Mouse (Mus musculus) heart, postnatal 0 days (tissue): Measurements from ENCODE around the gene Ormdl3. TPM values are rescaled to one million over a fixed set of nuclear protein-coding genes. Genes with fewer than 3 reads are reported as not detected.

Experiments
- ATAC-seq: fragments of 200-750 bp; cut with Nextera tagmentation; 2 replicates; pipeline ENCODE4 v1.8.0; 2017; ENCODE audit warnings: low read depth, moderate number of reproducible peaks, moderate library complexity; ENCODE audit not compliant: insufficient read depth
- DNase-seq: peaks from one replicate; pipeline ENCODE4 v3.0.0-alpha.2; 2016; ENCODE audit warnings: low spot score
- H3K27ac ChIP-seq: fragments of 300-500 bp; sonication (generic); 2 replicates; pipeline ENCODE4 v1.5.1; 2014; ENCODE audit warnings: low read depth, mild to moderate bottlenecking
- H3K27me3 ChIP-seq: fragments of 300-500 bp; sonication (generic); 2 replicates; pipeline ENCODE4 v1.6.1; 2014; ENCODE audit warnings: low read length, mixed read lengths; ENCODE audit not compliant: control insufficient read depth, insufficient read depth
- H3K36me3 ChIP-seq: fragments of 300-500 bp; sonication (generic); replicated peaks from 2 replicates; pipeline ENCODE4 v1.6.1; 2014; ENCODE audit warnings: low read length, mixed read lengths; ENCODE audit not compliant: control insufficient read depth, insufficient read depth
- H3K4me1 ChIP-seq: fragments of 300-500 bp; sonication (generic); 2 replicates; pipeline ENCODE4 v1.6.1; 2014; ENCODE audit warnings: antibody characterized with exemption; ENCODE audit not compliant: control insufficient read depth, insufficient read depth
- H3K4me2 ChIP-seq: fragments of 300-500 bp; sonication (generic); 2 replicates; pipeline ENCODE4 v1.6.1; 2014; ENCODE audit warnings: low read depth, mild to moderate bottlenecking, low read length, moderate library complexity
- H3K4me3 ChIP-seq: fragments of 300-500 bp; sonication (generic); 2 replicates; pipeline ENCODE4 v1.5.1; 2014; ENCODE audit warnings: low read depth, low read length
- H3K9ac ChIP-seq: fragments of 300-500 bp; sonication (generic); replicated peaks from 2 replicates; pipeline ENCODE4 v1.6.1; 2014; ENCODE audit warnings: low read depth, low read length, mixed read lengths
- H3K9me3 ChIP-seq: fragments of 300-500 bp; sonication (generic); replicated peaks from 2 replicates; pipeline ENCODE4 v1.6.1; 2016; ENCODE audit warnings: low read length; ENCODE audit not compliant: control insufficient read depth
- CTCF ChIP-seq: IDR thresholded peaks from 2 replicates; pipeline ENCODE4 v1.5.1; 2016; ENCODE audit warnings: antibody characterized with exemption, control low read depth, low read depth
- EP300 ChIP-seq: IDR thresholded peaks from 2 replicates; pipeline ENCODE4 v1.6.1; 2016; ENCODE audit warnings: antibody characterized with exemption, low read depth
- WGBS: fragments of 180-500 bp; shearing (Covaris S2); extraction: QIAGEN DNeasy Blood & Tissue Kit; methylation state at CpG from one replicate; pipeline ENCODE4 v1.1.7; 2014; 5-methylcytosine and 5-hydroxymethylcytosine counted together
- polyA plus RNA-seq: library from polyadenylated mRNA; unstranded; fragments of >200 nt; fragmentation: Nextera tagmentation; extraction: Ambion mirVana; gene quantifications from 2 replicates; pipeline ENCODE4 v1.2.1, GENCODE M21; 2015
- total RNA-seq: library from RNA; depleted of rRNA; stranded (reverse); fragments of >200 nt; gene quantifications from 2 replicates; pipeline ENCODE4 v1.2.3, GENCODE M21; 2014; ENCODE audit warnings: low replicate concordance

Ormdl3 gene
- total and polyA plus RNA-seq, 2 experiments from 2014 or later: 44.8 to 49.4 TPM

DNA sequence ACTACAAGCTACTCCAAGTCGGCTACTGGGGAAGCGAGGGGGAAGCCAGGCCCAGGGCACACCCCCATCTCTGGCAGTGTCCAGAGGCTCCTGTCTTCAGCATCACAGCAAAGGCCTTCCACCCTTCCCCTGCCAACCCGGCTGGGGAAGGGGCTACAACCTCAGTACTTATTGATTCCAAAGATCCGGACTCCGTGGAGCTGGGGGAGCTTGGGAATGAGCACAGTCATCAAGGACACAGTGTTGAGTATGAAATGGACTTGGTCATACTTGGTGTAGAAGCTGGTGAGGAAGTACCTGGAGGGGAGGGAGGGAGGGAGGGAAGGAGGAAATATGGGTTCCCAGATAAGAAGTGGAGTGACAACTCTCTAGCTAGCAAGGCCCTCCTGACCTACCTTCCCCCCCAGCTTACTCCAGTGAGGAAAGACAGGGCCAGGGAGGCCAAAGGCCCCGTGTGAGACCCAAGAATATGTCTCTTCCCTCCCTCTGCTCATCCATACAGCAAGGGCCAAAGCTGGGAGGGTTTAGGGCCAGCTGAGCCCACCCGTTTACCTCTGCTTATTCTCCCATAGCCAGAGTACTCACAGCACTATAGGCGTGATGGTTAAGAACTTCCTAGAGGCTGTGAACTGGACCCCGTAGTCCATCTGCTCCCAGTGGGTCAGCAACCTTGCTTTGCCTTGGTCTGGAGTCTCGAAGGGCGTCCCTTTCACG is 4.5 kb downstream of the Ormdl3 start:
- TF ChIP-seq CTCF: no peak
- TF ChIP-seq EP300: no peak
- Histone ChIP-seq H3K27ac (no peak overlapping the region), H3K4me1 (peaks cover 22% of the 10 kb centered on the region; the same call in 1 of the 2 replicates), H3K36me3 (peaks cover 22% of the 10 kb centered on the region), H3K9ac (no peak overlapping the region), H3K9me3 (no peaks in the 10 kb centered on the region), H3K27me3 (no peaks in the 10 kb centered on the region), H3K4me2 (no peak overlapping the region), H3K4me3 (no peak overlapping the region)
- DNase-seq: no peak
- WGBS: 78% methylated on average over 12 of the region's 12 CpGs
- no peak for ATAC-seq

DNA sequence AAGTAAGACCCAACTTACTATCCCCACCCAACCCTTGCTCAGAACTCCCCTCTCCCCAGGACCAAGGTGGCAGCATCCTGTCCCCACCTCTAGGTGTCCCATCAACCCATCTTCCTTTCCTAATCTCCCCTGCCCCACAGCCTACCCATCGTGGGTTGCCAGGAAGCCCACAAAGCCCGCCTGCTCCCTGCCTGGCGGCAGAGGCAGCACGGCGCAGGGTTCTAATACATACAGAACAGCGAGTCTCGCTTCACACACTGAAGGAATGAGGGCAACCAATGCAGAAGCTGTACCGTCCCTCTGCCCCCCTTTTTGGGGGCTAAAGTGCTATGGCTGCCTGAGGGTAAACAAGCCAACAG is 5.2 kb downstream of the Ormdl3 start:
- Histone ChIP-seq H3K27ac (no peak overlapping the region), H3K4me1 (peaks cover 19% of the 10 kb centered on the region; the same call in 1 of the 2 replicates), H3K9ac (no peak overlapping the region), H3K27me3 (no peaks in the 10 kb centered on the region), H3K9me3 (no peaks in the 10 kb centered on the region), H3K4me2 (no peak overlapping the region), H3K4me3 (no peak overlapping the region), H3K36me3 (peaks cover 22% of the 10 kb centered on the region)
- no peak for ATAC-seq
- TF ChIP-seq CTCF (no peak), EP300 (no peak)
- DNase-seq: no peak
- WGBS: 77% methylated on average over 8 of the region's 8 CpGs

DNA sequence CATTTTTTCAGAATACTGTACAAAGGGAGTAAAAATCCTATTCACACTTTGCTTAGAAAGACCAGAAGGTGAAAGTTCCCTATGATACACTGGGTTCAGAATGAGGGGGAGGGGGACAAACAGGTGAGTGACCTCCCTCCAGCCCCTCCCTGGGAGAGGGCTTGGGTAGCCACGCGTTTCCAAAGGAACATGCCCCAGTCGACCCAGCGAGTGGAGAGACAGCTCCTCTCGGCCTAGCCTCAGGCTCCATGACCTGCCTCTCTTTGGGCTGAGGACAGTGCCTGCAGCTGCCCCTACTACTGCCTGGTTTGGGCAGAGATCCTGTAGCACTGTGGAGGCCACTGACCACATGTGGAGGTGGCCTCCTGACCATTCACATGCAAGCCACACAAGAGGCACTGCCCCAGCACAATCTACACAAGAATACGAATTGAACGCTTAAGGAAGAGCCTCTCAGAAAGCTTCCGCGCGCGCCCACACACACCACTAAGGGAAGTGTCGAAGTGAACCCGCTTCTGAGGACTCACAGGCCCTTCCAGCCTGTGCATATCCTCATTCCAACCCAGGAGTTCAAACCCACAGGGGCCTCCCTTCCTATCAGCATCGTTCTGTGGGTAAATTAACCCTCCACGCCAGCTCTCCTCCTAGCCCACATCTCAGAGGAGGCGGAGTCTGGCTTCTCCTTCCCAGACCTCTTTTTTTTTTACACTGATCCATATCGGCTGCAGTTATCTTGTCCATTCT is 5.7 kb downstream of the Ormdl3 start:
- TF ChIP-seq EP300 (no peak), CTCF (no peak)
- DNase-seq (no peak), ATAC-seq (no peak)
- Histone ChIP-seq H3K9me3 (no peaks in the 10 kb centered on the region), H3K4me3 (no peak overlapping the region), H3K9ac (no peak overlapping the region), H3K27ac (no peak overlapping the region), H3K4me2 (no peak overlapping the region), H3K4me1 (peaks cover 19% of the 10 kb centered on the region; the same call in 1 of the 2 replicates), H3K27me3 (no peaks in the 10 kb centered on the region), H3K36me3 (peaks cover 22% of the 10 kb centered on the region)
- 63% methylated on average over 17 of the region's 17 CpGs for WGBS

DNA sequence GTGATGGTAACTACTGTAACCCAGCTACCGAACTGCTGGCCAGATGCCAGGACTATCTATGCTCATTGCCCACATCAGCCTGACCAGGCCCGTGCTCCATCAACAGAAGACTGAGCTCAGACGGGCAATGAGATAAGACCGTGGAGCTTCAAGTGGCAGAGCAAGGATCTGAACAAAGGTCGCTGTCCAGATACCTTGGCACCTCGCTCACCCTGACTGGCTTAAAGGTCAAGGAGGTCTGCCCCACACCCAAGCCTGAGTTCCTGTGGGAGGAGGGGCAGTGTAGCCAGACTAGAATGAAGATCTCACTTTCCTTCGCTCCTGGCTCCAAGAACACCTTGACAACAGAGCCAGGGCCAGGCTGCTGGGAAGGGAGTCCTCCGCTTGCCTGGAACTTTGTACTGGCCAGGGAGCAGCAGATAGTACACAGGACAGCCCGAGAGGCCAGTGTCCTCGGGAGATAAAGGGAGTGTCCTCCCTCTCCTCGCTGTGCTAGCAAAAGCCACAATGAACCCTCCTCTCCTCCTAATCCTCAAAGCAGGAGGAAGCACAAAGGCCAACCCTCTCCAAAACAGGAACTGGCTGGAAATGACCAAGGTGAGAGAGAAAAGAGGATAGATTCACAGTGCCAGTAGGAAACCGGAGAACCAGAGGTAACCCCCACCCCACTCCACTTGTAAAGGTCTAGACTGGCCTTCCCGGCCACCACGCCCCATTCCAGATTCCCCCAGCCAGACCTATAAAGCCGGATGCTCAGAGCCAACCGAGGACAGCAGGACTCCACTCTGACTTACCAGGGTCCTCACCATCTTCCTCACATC is 6.7 kb downstream of the Ormdl3 start:
- peak; percentile 36 for ATAC-seq
- no peak overlapping the region for H3K27ac ChIP-seq
- 40% methylated on average over 16 of the region's 16 CpGs for WGBS
- DNase-seq: no peak
- peaks cover 22% of the 10 kb centered on the region for H3K36me3 ChIP-seq
- no peak overlapping the region for H3K9ac ChIP-seq
- H3K4me3 ChIP-seq: no peak overlapping the region
- peaks cover 12% of the 10 kb centered on the region; the same call in 1 of the 2 replicates for H3K4me1 ChIP-seq
- no peak for TF ChIP-seq CTCF
- TF ChIP-seq EP300: no peak
- H3K4me2 ChIP-seq: no peak overlapping the region
- no peaks in the 10 kb centered on the region for H3K27me3 ChIP-seq
- H3K9me3 ChIP-seq: no peaks in the 10 kb centered on the region

- ATAC-seq: no peak
- no peak for DNase-seq
- Histone ChIP-seq H3K27ac (no peak overlapping the region), H3K4me1 (no peaks in the 10 kb centered on the region; the same call in 1 of the 2 replicates), H3K36me3 (peaks cover 16% of the 10 kb centered on the region), H3K4me3 (no peak overlapping the region), H3K4me2 (no peak overlapping the region), H3K27me3 (no peaks in the 10 kb centered on the region), H3K9ac (no peak overlapping the region), H3K9me3 (no peaks in the 10 kb centered on the region)
- TF ChIP-seq EP300 (no peak), CTCF (no peak)
- WGBS: 80% methylated on average over 5 of the region's 5 CpGs
Observed at GRCm38 (mm10) chr11:98577776-98578175, 9.4 kb downstream of the Ormdl3 start.
